Comparison of ENCODE assay signal across 8 mouse cellular contexts in the genomic region with DNA sequence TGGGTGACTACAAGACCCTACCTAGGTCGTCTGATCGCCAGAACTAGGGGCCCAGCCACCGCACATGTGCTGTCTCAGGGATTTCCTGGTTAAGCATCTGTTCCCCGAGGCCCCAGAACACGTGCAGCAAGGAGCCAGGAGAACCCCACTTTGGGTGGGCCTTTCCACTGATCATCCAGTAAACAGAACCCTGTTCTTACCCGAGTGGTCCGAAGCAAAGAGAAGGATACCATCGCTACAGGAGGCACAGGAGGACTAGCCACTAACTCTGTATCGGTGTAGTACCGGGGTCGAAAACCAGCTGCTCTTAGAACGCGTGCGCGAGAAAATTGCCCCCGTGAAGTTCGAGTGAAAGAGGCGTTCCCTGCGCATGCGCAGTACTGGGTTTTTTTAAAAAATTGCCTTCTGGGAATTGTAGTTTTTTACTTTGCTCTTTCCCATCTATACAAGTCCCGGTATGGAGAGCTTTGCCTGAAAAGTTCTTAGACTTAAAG. TPM values are rescaled to one million over a fixed set of nuclear protein-coding genes. Genes with fewer than 3 reads are reported as not detected.
A peak's percentile ranks its signal among the peaks of the same experiment; 100 is the strongest.
DNase-seq lines count a peak whose midpoint lies in the region; ATAC-seq and TF ChIP-seq lines count a peak whose summit lies in the region.

A gene (minus strand): TSS at position 357 of the 494 bp plus-strand sequence.

- TF ChIP-seq EP300 in liver, embryonic 14.5 days (IDR thresholded peaks at IDR 0.05; ENCODE audit: low read depth), result no peak; the same call in 1 of the 2 replicates

- H3K4me2 ChIP-seq in forebrain, embryonic 12.5 days, result peak within 1 kb of the TSS; percentile 82
- H3K4me2 ChIP-seq in heart, embryonic 16.5 days (ENCODE audit: low read depth, low read length), result peak within 1 kb of the TSS; percentile 78
- H3K4me2 ChIP-seq in liver, embryonic 14.5 days (ENCODE audit: low read depth), result peak within 1 kb of the TSS; percentile 99
- peak within 1 kb of the TSS; percentile 79 for H3K4me2 ChIP-seq in neural tube, embryonic 11.5 days (ENCODE audit: low read depth)
- H3K4me2 ChIP-seq in stomach, embryonic 16.5 days (ENCODE audit: low read depth, low read length), result peak within 1 kb of the TSS; percentile 86

- H3K4me3 ChIP-seq in forebrain, embryonic 12.5 days (replicated peaks), result peak within 1 kb of the TSS; percentile 48
- H3K4me3 ChIP-seq in heart, embryonic 16.5 days (ENCODE audit: low read length), result peak within 1 kb of the TSS; percentile 80
- peak within 1 kb of the TSS; percentile 88 to 98 for H3K4me3 ChIP-seq in liver, embryonic 14.5 days (ENCODE audit: insufficient read depth in 1 of 2, low read depth in 2 of 2, low read length in 2 of 2)
- peak within 1 kb of the TSS; percentile 53 for H3K4me3 ChIP-seq in neural tube, embryonic 11.5 days (ENCODE audit: low read depth, low read length)
- peak within 1 kb of the TSS; percentile 78 for H3K4me3 ChIP-seq in stomach, embryonic 16.5 days (replicated peaks; ENCODE audit: low read length)

- peaks cover 36% of the 10 kb centered on the region for H3K36me3 ChIP-seq in forebrain, embryonic 12.5 days (replicated peaks)
- peaks cover 25% of the 10 kb centered on the region for H3K36me3 ChIP-seq in heart, embryonic 16.5 days (ENCODE audit: control insufficient read depth, insufficient read depth)
- H3K36me3 ChIP-seq in liver, embryonic 14.5 days (replicated peaks; ENCODE audit: control insufficient read depth, insufficient read depth, low read depth), result peaks cover 35% of the 10 kb centered on the region
- H3K36me3 ChIP-seq in neural tube, embryonic 11.5 days (ENCODE audit: control insufficient read depth, insufficient read depth, low read length), result peaks cover 2% of the 10 kb centered on the region; the same call in 1 of the 2 replicates
- H3K36me3 ChIP-seq in stomach, embryonic 16.5 days (ENCODE audit: control insufficient read depth, insufficient read depth, low read length), result peaks cover 24% of the 10 kb centered on the region

- H3K4me1 ChIP-seq in forebrain, embryonic 12.5 days, result peaks cover 56% of the 10 kb centered on the region
- peaks cover 26% of the 10 kb centered on the region for H3K4me1 ChIP-seq in heart, embryonic 16.5 days (ENCODE audit: control insufficient read depth, insufficient read depth, low read length)
- peaks cover 10 to 16% of the 10 kb centered on the region in 2 experiments for H3K4me1 ChIP-seq in liver, embryonic 14.5 days (replicated peaks; ENCODE audit: control insufficient read depth in 2 of 2, insufficient read depth in 2 of 2, low read length in 1 of 2)
- peaks cover 28% of the 10 kb centered on the region for H3K4me1 ChIP-seq in neural tube, embryonic 11.5 days (ENCODE audit: control insufficient read depth, insufficient read depth, low read length)
- peaks cover 34% of the 10 kb centered on the region for H3K4me1 ChIP-seq in stomach, embryonic 16.5 days (ENCODE audit: control insufficient read depth, insufficient read depth, low read length)

- DNase-seq in ES-CJ7 (ENCODE audit: low read depth, low spot score), result peak; percentile 96
- peak; percentile 95 for DNase-seq in c-Kit-positive CD71-positive TER-119-positive erythroid progenitor cells, embryonic 14.5 days (ENCODE audit: low spot score)
- peak; percentile 91 to 93 for DNase-seq in kidney, postnatal 25 days
- DNase-seq in liver, embryonic 14.5 days (ENCODE audit: low read depth in 3 of 3, low spot score in 3 of 3), result peak; percentile 81 to 87 (median 85)
- peak; percentile 92 for DNase-seq in neural tube, embryonic 11.5 days (ENCODE audit: low spot score)

- H3K9me3 ChIP-seq in forebrain, embryonic 12.5 days, result no peaks in the 10 kb centered on the region
- H3K9me3 ChIP-seq in heart, embryonic 16.5 days (replicated peaks; ENCODE audit: control insufficient read depth, low read length), result no peaks in the 10 kb centered on the region
- H3K9me3 ChIP-seq in liver, embryonic 14.5 days (ENCODE audit: control insufficient read depth, low read length), result no peaks in the 10 kb centered on the region
- H3K9me3 ChIP-seq in neural tube, embryonic 11.5 days (ENCODE audit: control insufficient read depth, low read length), result no peaks in the 10 kb centered on the region
- no peaks in the 10 kb centered on the region for H3K9me3 ChIP-seq in stomach, embryonic 16.5 days (replicated peaks; ENCODE audit: control insufficient read depth, low read length)

- ATAC-seq in forebrain, embryonic 12.5 days (ENCODE audit: low FRiP score), result peak; percentile 68
- peak; percentile 54 for ATAC-seq in heart, embryonic 16.5 days (replicated peaks; ENCODE audit: extremely low read depth, insufficient read depth, low FRiP score)
- ATAC-seq in liver, embryonic 14.5 days (ENCODE audit: insufficient read depth), result peak; percentile 65
- peak; percentile 43 for ATAC-seq in neural tube, embryonic 11.5 days (ENCODE audit: insufficient read depth, low FRiP score, low TSS enrichment)
- ATAC-seq in stomach, embryonic 16.5 days (ENCODE audit: insufficient read depth, low FRiP score), result peak; percentile 59; the same call in 1 of the 2 replicates

- H3K9ac ChIP-seq in forebrain, embryonic 12.5 days, result peak within 1 kb of the TSS; percentile 65
- peak within 1 kb of the TSS; percentile 74 for H3K9ac ChIP-seq in heart, embryonic 16.5 days (ENCODE audit: low read length)
- peak within 1 kb of the TSS; percentile 87 for H3K9ac ChIP-seq in liver, embryonic 14.5 days (replicated peaks)
- peak within 1 kb of the TSS; percentile 60 for H3K9ac ChIP-seq in neural tube, embryonic 11.5 days (ENCODE audit: low read length)
- H3K9ac ChIP-seq in stomach, embryonic 16.5 days (ENCODE audit: low read length), result peak within 1 kb of the TSS; percentile 82

- no peak for TF ChIP-seq CTCF in liver, embryonic 14.5 days (IDR thresholded peaks at IDR 0.05; ENCODE audit: low read depth)

- WGBS in forebrain, embryonic 12.5 days, result 0% methylated on average over 21 of the region's 21 CpGs
- under 1% methylated on average over 21 of the region's 21 CpGs for WGBS in heart, embryonic 16.5 days
- WGBS in liver, embryonic 14.5 days (ENCODE audit: insufficient replicate concordance), result under 1% methylated on average over 21 of the region's 21 CpGs
- under 1% methylated on average over 21 of the region's 21 CpGs for WGBS in neural tube, embryonic 11.5 days
- under 1% methylated on average over 21 of the region's 21 CpGs for WGBS in stomach, embryonic 16.5 days

- H3K27ac ChIP-seq in forebrain, embryonic 12.5 days, result no peak within 1 kb of the TSS
- H3K27ac ChIP-seq in heart, embryonic 16.5 days (ENCODE audit: low read length), result no peak within 1 kb of the TSS
- H3K27ac ChIP-seq in liver, embryonic 14.5 days, result peak within 1 kb of the TSS; percentile 74
- H3K27ac ChIP-seq in neural tube, embryonic 11.5 days (ENCODE audit: low read depth, low read length), result no peak within 1 kb of the TSS
- H3K27ac ChIP-seq in stomach, embryonic 16.5 days (ENCODE audit: low read length), result peak within 1 kb of the TSS; percentile 13; the same call in 1 of the 2 replicates

- peaks cover 59% of the 10 kb centered on the region for H3K27me3 ChIP-seq in forebrain, embryonic 12.5 days
- H3K27me3 ChIP-seq in heart, embryonic 16.5 days (ENCODE audit: control insufficient read depth, insufficient read depth, low read length), result peaks cover 34% of the 10 kb centered on the region
- H3K27me3 ChIP-seq in liver, embryonic 14.5 days (ENCODE audit: control insufficient read depth, insufficient read depth, low read length), result peaks cover 35% of the 10 kb centered on the region
- peaks cover 34% of the 10 kb centered on the region for H3K27me3 ChIP-seq in neural tube, embryonic 11.5 days (ENCODE audit: control insufficient read depth, insufficient read depth, low read length)
- peaks cover 32% of the 10 kb centered on the region for H3K27me3 ChIP-seq in stomach, embryonic 16.5 days (ENCODE audit: control insufficient read depth, insufficient read depth, low read length)

RNA-seq across cellular contexts. Expression of the gene that starts here (rescaled TPM):
- polyA plus RNA-seq in forebrain, embryonic 12.5 days (2016; fragmentation: Nextera tagmentation; extraction: Ambion mirVana), result 103 and 105 TPM in 2 replicates
- 127 and 132 TPM in 2 replicates for polyA plus RNA-seq in heart, embryonic 16.5 days (2015; fragmentation: Nextera tagmentation; extraction: Ambion mirVana)
- 81.0 and 88.6 TPM in 2 replicates for polyA plus RNA-seq in liver, embryonic 14.5 days (2012; rRNA removed)
- polyA plus RNA-seq in liver, embryonic 14.5 days (2014; fragmentation: Nextera tagmentation; extraction: Ambion mirVana), result 82.7 and 88.2 TPM in 2 replicates
- 82.1 and 91.5 TPM in 2 replicates for polyA plus RNA-seq in neural tube, embryonic 11.5 days (2014; fragmentation: Nextera tagmentation; extraction: Ambion mirVana)
- 152 and 163 TPM in 2 replicates for polyA plus RNA-seq in stomach, embryonic 16.5 days (2015; fragmentation: Nextera tagmentation; extraction: Ambion mirVana)

Comparison
In these comparisons a context has a peak if more than half of its experiments do, and no peak if none do; other contexts are left out.
1. H3K27ac ChIP-seq: peak in liver, embryonic 14.5 days (single experiment) and stomach, embryonic 16.5 days (single experiment); none in forebrain, embryonic 12.5 days (single experiment), heart, embryonic 16.5 days (single experiment) and neural tube, embryonic 11.5 days (single experiment).
2. Peak in every context shown above with its lines, with median percentiles within 50 percentile points of each other: DNase-seq, ATAC-seq, H3K4me2 ChIP-seq, H3K4me3 ChIP-seq and H3K9ac ChIP-seq.